Mouse (Mus musculus) CH12.LX (cell line): Measurements from ENCODE around the gene Lect2. TPM values are rescaled to one million over a fixed set of nuclear protein-coding genes. Genes with fewer than 3 reads are reported as not detected.

ENCODE experiments used
- DNase-seq: peaks from one replicate; pipeline ENCODE4 v3.0.0-alpha.2; 2013; ENCODE audit errors: extremely low read depth
- H3K27ac ChIP-seq: 2 replicates; pipeline ENCODE4 v1.5.1; 2012; ENCODE audit warnings: low read depth, mild to moderate bottlenecking, control low read depth, moderate library complexity; ENCODE audit not compliant: insufficient read depth
- H3K27me3 ChIP-seq: replicated peaks from 2 replicates; pipeline ENCODE3; 2012; ENCODE audit warnings: inconsistent platforms
- H3K36me3 ChIP-seq, 2 experiments: replicated peaks in 1 of 2; 2 replicates each; pipeline versions ENCODE3 to v1.6.1; 2012; ENCODE audit warnings: inconsistent platforms in 1 of 2, low read length in 1 of 2, mild to moderate bottlenecking in 1 of 2, mixed read lengths in 1 of 2, moderate library complexity in 1 of 2; ENCODE audit not compliant: control insufficient read depth in 1 of 2, insufficient read depth in 1 of 2
- H3K4me1 ChIP-seq, 2 experiments: 2 replicates each; pipeline ENCODE4 v1.6.1; 2012; ENCODE audit warnings: inconsistent platforms in 1 of 2, moderate library complexity in 1 of 2; ENCODE audit not compliant: insufficient read depth in 2 of 2, control insufficient read depth in 1 of 2
- H3K4me2 ChIP-seq: 2 replicates; pipeline ENCODE4 v1.6.1; 2012; ENCODE audit warnings: low read depth, mild to moderate bottlenecking, control low read depth; ENCODE audit not compliant: poor library complexity, insufficient read depth, severe bottlenecking
- H3K4me3 ChIP-seq, 3 experiments: fragments of 150-350 bp in 1 of 3; sonication (generic) in 1 of 3; replicated peaks in 1 of 3; 2 replicates each; pipeline versions ENCODE3 to v1.5.1; 2011 to 2012; ENCODE audit warnings: low read depth in 2 of 3, low read length in 2 of 3, mild to moderate bottlenecking in 2 of 3, moderate library complexity in 2 of 3, control low read depth in 1 of 3, improper control_type of control experiment in 1 of 3, inconsistent platforms in 1 of 3, mixed read lengths in 1 of 3; ENCODE audit not compliant: poor library complexity in 1 of 3
- H3K79me2 ChIP-seq: replicated peaks from 2 replicates; pipeline ENCODE4 v1.6.1; 2012; ENCODE audit warnings: mild to moderate bottlenecking, moderate library complexity; ENCODE audit not compliant: control insufficient read depth, poor library complexity, insufficient read depth, severe bottlenecking; ENCODE audit errors: extremely low read depth
- H3K9ac ChIP-seq: 2 replicates; pipeline ENCODE4 v1.6.1; 2012; ENCODE audit warnings: low read depth, mild to moderate bottlenecking, control low read depth, moderate library complexity; ENCODE audit not compliant: insufficient read depth
- H3K9me3 ChIP-seq: replicated peaks from 2 replicates; pipeline ENCODE3; 2012; ENCODE audit warnings: low read length, inconsistent platforms, mixed read lengths
- BHLHE40 ChIP-seq: IDR thresholded peaks from 2 replicates; pipeline ENCODE4 v1.6.1; 2011; ENCODE audit warnings: mild to moderate bottlenecking, low read depth, low read length, improper control_type of control experiment
- CHD2 ChIP-seq: IDR thresholded peaks from 2 replicates; pipeline ENCODE4 v1.6.1; 2011; ENCODE audit warnings: low read length, improper control_type of control experiment
- E2F4 ChIP-seq: IDR thresholded peaks from 2 replicates; pipeline ENCODE4 v1.6.1; 2011; ENCODE audit warnings: low read depth, low read length, improper control_type of control experiment; ENCODE audit not compliant: insufficient replicate concordance
- ELF1 ChIP-seq: IDR thresholded peaks from 2 replicates; pipeline ENCODE4 v1.6.1; 2014; ENCODE audit warnings: low read depth, mild to moderate bottlenecking, inconsistent platforms, low read length, improper control_type of control experiment
- ETS1 ChIP-seq: conservative IDR thresholded peaks from 2 replicates; pipeline ENCODE4 v1.6.1; 2012; ENCODE audit warnings: low read depth, mild to moderate bottlenecking, inconsistent platforms, low read length, improper control_type of control experiment, moderate library complexity
- GABPA ChIP-seq: IDR thresholded peaks from 2 replicates; pipeline ENCODE4 v1.6.1; 2012; ENCODE audit warnings: low read depth, low read length, improper control_type of control experiment, inconsistent platforms; ENCODE audit not compliant: insufficient replicate concordance
- HCFC1 ChIP-seq: IDR thresholded peaks from 2 replicates; pipeline ENCODE4 v1.6.1; 2012; ENCODE audit warnings: low read depth, mild to moderate bottlenecking, inconsistent platforms, low read length, improper control_type of control experiment
- KAT2A ChIP-seq: IDR thresholded peaks from 2 replicates; pipeline ENCODE4 v1.6.1; 2012; ENCODE audit warnings: low read length, improper control_type of control experiment, inconsistent platforms; ENCODE audit not compliant: insufficient replicate concordance
- MAX ChIP-seq: IDR thresholded peaks from 2 replicates; pipeline ENCODE4 v1.6.1; 2011; ENCODE audit warnings: low read length, improper control_type of control experiment
- MAZ ChIP-seq: IDR thresholded peaks from 2 replicates; pipeline ENCODE4 v1.6.1; 2012; ENCODE audit warnings: low read depth, mild to moderate bottlenecking, inconsistent platforms, low read length, improper control_type of control experiment, moderate library complexity
- MYC ChIP-seq: IDR thresholded peaks from 2 replicates; pipeline ENCODE4 v1.6.1; 2011; ENCODE audit warnings: low read depth, mild to moderate bottlenecking, improper control_type of control experiment, low read length
- POLR2AphosphoS2 ChIP-seq: IDR thresholded peaks from 2 replicates; pipeline ENCODE4 v1.6.1; 2011; ENCODE audit warnings: low read depth, low read length, improper control_type of control experiment
- RAD21 ChIP-seq: IDR thresholded peaks from 2 replicates; pipeline ENCODE4 v1.6.1; 2011; ENCODE audit warnings: low read depth, mild to moderate bottlenecking, low read length, improper control_type of control experiment, moderate library complexity
- RCOR1 ChIP-seq: conservative IDR thresholded peaks from 2 replicates; pipeline ENCODE4 v1.6.1; 2012; ENCODE audit warnings: low read depth, mild to moderate bottlenecking, inconsistent platforms, low read length, improper control_type of control experiment
- SIN3A ChIP-seq: IDR thresholded peaks from 2 replicates; pipeline ENCODE4 v1.6.1; 2012; ENCODE audit warnings: low read length, improper control_type of control experiment, inconsistent platforms
- SMC3 ChIP-seq: IDR thresholded peaks from 2 replicates; pipeline ENCODE4 v1.6.1; 2011; ENCODE audit warnings: low read depth, low read length, improper control_type of control experiment
- TBP ChIP-seq: conservative IDR thresholded peaks from 2 replicates; pipeline ENCODE4 v1.6.1; 2011; ENCODE audit warnings: low read depth, low read length, improper control_type of control experiment
- TCF12 ChIP-seq: IDR thresholded peaks from 2 replicates; pipeline ENCODE4 v1.6.1; 2014; ENCODE audit warnings: low read depth, mild to moderate bottlenecking, inconsistent platforms, low read length, improper control_type of control experiment
- USF1 ChIP-seq: IDR thresholded peaks from 2 replicates; pipeline ENCODE4 v1.6.1; 2014; ENCODE audit warnings: low read depth, mild to moderate bottlenecking, inconsistent platforms, low read length, improper control_type of control experiment
- USF2 ChIP-seq: conservative IDR thresholded peaks from 2 replicates; pipeline ENCODE4 v1.6.1; 2011; ENCODE audit warnings: low read depth, low read length, improper control_type of control experiment
- ZC3H11A ChIP-seq: IDR thresholded peaks from 2 replicates; pipeline ENCODE4 v1.6.1; 2012; ENCODE audit warnings: low read depth, mild to moderate bottlenecking, inconsistent platforms, low read length, improper control_type of control experiment
- ZKSCAN1 ChIP-seq: IDR thresholded peaks from 2 replicates; pipeline ENCODE4 v1.6.1; 2012; ENCODE audit warnings: low read depth, inconsistent platforms, low read length, improper control_type of control experiment, borderline replicate concordance
- ZMIZ1 ChIP-seq: IDR thresholded peaks from 2 replicates; pipeline ENCODE4 v1.6.1; 2012; ENCODE audit warnings: low read depth, mild to moderate bottlenecking, inconsistent platforms, low read length, improper control_type of control experiment
- dilution Hi-C: fragments of 300-500 bp; cut with MboI; formaldehyde crosslinking; loops from 2 replicates; pipeline ENCODE4 v1.14.3; 2020; ENCODE audit warnings: low sequenced_read_pairs; ENCODE audit not compliant: extremely low pct_unique_long_range_greater_than_20kb, extremely low pct_ligation_motif_present
- in situ Hi-C: fragments of 300-500 bp; cut with MboI; formaldehyde crosslinking; loops from 3 replicates; pipeline ENCODE4 v1.14.3; 2019; ENCODE audit warnings: low sequenced_read_pairs, low pct_ligation_motif_present, low pct_unique_long_range_greater_than_20kb, mixed read lengths
- polyA plus RNA-seq: library from polyadenylated mRNA; unstranded; fragments of >175 nt; gene quantifications from 2 replicates; pipeline ENCODE4 v1.2.1, GENCODE M21; 2012; ENCODE audit warnings: low read depth; ENCODE audit not compliant: insufficient read length
- total RNA-seq, 2 experiments: library from RNA; depleted of rRNA; stranded (reverse); fragments of 300-350 nt in 1 of 2; fragments of >200 nt in 1 of 2; gene quantifications; 2 replicates each; pipeline ENCODE4 v1.2.3; 2012 to 2014

The Lect2 gene
- total RNA-seq (2012; rRNA removed): not detected in 2 replicates
- not detected in 2 replicates for total RNA-seq (2014; rRNA removed)
- not detected in 2 replicates for polyA plus RNA-seq

DNA sequence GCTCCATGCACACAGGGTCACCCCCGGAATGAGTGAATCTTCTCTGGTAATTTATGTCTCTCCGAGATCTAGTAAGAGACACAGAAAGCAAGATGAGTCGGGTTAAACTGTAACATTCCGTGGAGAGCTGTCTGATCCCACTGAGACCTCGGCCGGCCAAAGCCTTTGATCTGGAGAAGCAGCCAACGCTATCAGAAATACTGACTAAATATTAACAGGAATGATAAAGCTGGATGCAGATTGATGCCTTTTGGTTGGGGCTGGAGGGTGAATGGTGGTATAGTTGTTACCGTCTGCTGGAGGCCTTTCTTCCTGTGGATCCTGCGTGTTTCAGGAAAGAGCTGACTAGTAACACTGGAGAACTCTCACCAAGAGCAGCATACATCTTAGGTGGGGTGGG lies at the start of gene Lect2:
Gene Lect2, minus strand, starts transcription at position 102 of the 400 bp plus-strand sequence.
- Histone ChIP-seq H3K4me1 (no peaks in the 10 kb centered on the region), H3K27me3 (peaks cover 67% of the 10 kb centered on the region), H3K79me2 (no peaks in the 10 kb centered on the region), H3K36me3 (no peaks in the 10 kb centered on the region), H3K9ac (no peak within 1 kb of the TSS), H3K27ac (no peak within 1 kb of the TSS), H3K9me3 (no peaks in the 10 kb centered on the region), H3K4me2 (no peak within 1 kb of the TSS), H3K4me3 (no peak within 1 kb of the TSS)
- dilution Hi-C loops (no loop called here), in situ Hi-C loops (loop anchor here (10.0 kb wide), 1 partner anchor 74 kb away; no protein-coding TSS in a partner anchor)
- DNase-seq: no peak
- TF ChIP-seq TCF12 (no peak), SMC3 (no peak), E2F4 (no peak), ELF1 (no peak), KAT2A (no peak), MAZ (no peak), GABPA (no peak), BHLHE40 (no peak), MAX (no peak), CHD2 (no peak), SIN3A (no peak), POLR2AphosphoS2 (no peak), USF2 (no peak), ZMIZ1 (no peak), MYC (no peak), ZC3H11A (no peak), ZKSCAN1 (no peak), RAD21 (no peak)

DNA sequence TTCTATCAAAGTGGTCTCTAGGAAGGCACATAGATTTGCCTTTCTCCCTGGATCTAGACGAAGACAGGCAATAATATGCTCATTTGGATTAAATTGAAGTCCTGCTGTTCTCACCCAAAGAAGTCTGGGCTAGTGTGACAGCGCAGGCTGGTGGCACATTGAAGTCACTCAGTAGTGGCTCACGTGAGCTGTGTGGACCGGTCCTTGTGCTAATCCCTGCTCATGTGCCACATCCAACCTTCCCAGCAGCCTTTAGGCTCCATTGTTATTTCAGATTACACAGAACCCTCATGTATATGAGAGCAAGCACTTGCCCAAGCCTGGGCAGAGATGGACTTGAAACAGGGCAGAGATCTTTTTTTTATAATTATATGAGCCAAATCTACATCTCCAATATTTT lies 49.0 kb upstream of the Lect2 start:
- no peak overlapping the region for H3K4me2 ChIP-seq
- dilution Hi-C loops (no loop called here), in situ Hi-C loops (no loop called here)
- H3K36me3 ChIP-seq: no peaks in the 10 kb centered on the region
- no peak overlapping the region for H3K27ac ChIP-seq
- no peaks in the 10 kb centered on the region for H3K79me2 ChIP-seq
- DNase-seq: no peak
- no peak overlapping the region for H3K4me3 ChIP-seq
- H3K9me3 ChIP-seq: no peaks in the 10 kb centered on the region
- H3K27me3 ChIP-seq: peaks cover 93% of the 10 kb centered on the region
- no peak for TF ChIP-seq CHD2
- TF ChIP-seq HCFC1: no peak
- TF ChIP-seq TBP: no peak
- no peak for TF ChIP-seq USF1
- TF ChIP-seq ETS1: no peak
- TF ChIP-seq RCOR1: no peak
- TF ChIP-seq ELF1: no peak
- H3K9ac ChIP-seq: no peak overlapping the region
- H3K4me1 ChIP-seq: no peaks in the 10 kb centered on the region; a peak in 1 of 4 replicates
